Mouse (Mus musculus): ENCODE measurements around the gene Dip2b.

The Dip2b gene

DNA sequence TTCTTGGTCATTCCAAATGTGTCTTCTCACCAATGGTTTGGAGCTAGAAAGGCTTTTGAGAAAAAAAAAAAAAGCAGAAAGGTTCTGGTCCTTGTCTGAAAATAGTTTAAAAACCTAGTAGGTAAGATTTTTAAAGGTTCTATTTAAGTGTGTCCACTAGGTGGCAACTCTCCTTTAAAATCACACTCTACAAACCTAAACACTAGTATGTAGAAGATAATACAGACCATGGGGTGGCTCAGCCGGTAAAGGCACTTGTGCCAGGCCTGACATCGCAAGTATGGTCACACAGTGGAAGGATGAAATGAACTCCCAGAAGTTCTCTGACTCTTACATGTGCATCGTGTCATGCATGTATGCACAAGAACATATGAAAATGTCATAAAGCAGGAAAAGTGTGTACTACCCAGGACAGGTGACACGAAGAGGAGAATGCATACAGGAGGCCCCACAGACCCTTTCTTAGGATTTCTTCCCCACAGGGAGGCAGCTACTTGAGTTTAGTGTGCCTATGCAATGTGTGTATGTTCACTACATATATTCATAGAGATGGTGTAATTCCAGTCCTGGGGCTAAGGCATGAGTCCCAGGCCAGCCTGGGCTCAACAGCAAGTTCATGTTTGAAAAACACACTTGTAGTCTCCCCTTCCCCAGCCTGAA is 224.9 kb downstream of the Dip2b start:
- no peak for DNase-seq (ENCODE audit: low spot score)

DNA sequence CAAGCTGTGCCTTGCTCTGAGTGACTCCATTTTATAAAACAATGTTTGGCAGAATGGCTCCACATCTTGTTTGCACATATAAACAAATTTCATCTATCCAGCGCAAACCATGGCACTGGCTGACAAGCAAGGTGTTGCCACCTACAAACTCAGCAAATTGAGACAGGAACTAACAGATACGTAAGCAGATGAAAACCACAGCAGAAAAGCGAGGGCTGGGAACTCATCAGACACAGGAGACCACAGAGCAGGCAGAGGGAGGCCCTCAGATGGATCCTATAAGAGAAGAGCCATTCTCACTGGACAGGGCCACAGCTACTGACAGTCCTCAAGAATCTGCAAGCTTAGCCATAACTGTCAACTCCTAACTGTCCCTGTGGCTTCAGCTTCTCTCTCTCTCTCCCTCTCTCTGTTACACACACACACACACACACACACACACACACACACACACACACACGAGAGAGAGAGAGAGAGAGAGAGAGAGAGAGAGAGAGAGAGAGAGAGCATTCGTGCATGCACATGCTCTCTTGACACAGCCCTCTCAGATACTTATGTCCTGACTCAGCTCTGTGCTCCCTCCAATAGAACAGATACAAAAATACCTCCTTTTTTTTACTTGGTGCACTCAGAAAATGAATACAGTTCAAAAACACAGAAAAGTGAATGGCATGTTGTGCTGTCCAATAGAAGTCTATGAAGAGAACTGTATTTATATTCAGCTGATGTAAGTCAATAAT is 227.3 kb downstream of the Dip2b start:
- no peak for DNase-seq (ENCODE audit: low spot score)

DNA sequence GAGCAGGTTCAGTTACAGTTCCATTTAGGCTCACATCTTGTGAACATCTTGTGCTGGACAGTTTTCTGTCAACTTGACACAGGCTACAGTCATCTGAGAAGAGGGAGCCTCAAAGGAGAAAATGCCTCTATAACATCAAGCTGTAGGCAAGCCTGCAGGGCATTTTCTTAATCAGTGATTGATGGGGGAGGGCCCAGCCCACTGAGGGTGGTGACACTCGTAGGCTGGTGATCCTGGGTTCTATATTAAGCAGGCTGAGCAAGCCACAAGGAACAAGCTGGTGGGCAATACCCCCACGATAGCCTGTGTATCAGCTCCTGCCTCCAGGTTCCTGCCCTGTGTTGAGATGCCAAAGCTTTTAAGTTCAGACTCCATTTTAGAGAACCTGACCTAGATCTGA is 230.5 kb downstream of the Dip2b start:
- DNase-seq (ENCODE audit: low spot score) = no peak

All from urinary bladder, postnatal 25 days (tissue).